Mouse (Mus musculus) gastrocnemius, postnatal 4 days (tissue): ENCODE data around the gene C2cd2l. TPM values are rescaled to one million over a fixed set of nuclear protein-coding genes. Genes with fewer than 3 reads are reported as not detected.

Source experiments
- DNase-seq, 2 experiments: peaks; one replicate each; pipeline ENCODE4 v3.0.0; 2021 to 2022; ENCODE audit warnings: low spot score in 2 of 2, mixed read lengths in 2 of 2
- microRNA-seq: library from miRNA; unstranded; fragments of <30 nt; microRNA quantifications from one replicate; pipeline ENCODE4 v1.2.0, GENCODE M21; 2021
- total RNA-seq, 2 experiments: library from RNA; stranded (reverse); gene quantifications; 2 replicates each; pipeline ENCODE4 v1.2.3; 2021

C2cd2l gene
- total RNA-seq, 2 experiments from 2014 or later: 10.5 to 12.8 TPM

DNA sequence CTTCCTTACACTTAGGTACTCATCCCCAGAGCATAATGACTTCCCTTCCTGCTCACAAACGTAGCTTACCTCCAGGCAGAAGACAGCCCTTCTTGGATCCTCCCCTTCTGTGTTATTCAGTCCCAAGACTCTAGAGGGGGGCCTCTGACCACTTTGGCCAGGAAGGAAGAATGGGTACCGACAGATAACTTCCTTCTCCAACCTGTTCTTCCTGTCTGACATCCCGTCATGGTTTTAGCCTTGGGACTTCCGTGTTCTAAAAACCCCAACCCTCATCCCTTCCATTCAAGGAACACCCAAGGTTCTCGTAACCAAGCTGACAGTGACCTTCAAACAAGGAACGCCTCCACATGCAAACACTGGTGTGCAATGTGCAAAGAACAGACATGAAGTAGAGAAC is 51.7 kb downstream of the C2cd2l start, which contains the start of gene Nlrx1:
Gene Nlrx1 (minus strand): TSS at position 168 of the 400 bp plus-strand sequence.
- no peak for DNase-seq

DNA sequence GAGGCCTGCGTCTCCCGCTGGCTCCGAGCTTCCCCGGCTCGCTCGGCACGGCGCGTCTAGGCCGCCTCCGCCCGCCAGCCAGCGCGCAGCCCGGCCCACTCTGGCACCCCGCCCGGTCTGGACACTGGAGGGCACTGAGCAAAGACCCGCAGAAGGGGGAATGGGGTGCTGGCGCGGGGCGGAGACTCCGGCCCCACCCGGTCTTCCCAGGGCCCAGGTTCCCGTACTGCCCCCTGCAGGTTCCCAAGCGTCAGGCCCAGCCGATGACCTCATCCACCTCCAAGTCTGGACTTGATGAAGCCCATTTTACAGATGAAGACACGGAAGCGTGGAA is 52.1 kb downstream of the C2cd2l start:
- peak; percentile 92 to 93 for DNase-seq

DNA sequence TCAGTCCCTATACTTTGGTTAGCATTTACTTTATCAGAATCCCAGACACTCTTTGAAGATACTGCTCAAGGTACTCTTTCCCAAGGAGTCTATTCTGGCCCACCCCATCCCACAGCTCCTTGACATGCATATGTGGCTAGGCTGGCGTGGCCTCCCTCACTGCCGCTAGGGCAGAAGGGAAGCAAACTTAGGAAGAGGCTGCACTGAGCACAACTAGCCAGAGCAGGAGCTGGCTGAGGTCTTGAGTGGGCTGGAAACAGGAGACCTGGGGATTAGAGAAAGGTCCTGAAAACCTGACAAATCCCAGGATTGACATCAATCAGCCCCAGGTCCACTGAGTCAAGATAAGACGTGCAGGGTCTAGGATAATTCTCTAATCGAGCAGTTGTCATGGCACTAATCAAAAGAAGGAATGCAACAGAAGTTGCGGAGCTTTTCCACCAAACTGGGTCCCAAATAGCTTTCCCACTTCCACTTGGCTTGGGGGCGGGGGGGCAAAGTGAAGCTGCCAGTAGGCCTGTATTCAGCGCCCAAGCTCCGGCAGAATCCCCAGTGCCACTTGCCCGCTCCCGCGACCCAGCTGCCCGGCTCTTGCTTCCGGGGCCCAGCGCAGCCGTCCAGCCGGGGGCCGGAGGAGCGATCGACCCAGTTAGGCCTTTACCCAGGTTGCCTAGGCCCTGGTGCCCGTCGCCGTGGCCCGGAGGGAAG is 52.6 kb downstream of the C2cd2l start:
- peak in 1 of 2 experiments; percentile 51 for DNase-seq

DNA sequence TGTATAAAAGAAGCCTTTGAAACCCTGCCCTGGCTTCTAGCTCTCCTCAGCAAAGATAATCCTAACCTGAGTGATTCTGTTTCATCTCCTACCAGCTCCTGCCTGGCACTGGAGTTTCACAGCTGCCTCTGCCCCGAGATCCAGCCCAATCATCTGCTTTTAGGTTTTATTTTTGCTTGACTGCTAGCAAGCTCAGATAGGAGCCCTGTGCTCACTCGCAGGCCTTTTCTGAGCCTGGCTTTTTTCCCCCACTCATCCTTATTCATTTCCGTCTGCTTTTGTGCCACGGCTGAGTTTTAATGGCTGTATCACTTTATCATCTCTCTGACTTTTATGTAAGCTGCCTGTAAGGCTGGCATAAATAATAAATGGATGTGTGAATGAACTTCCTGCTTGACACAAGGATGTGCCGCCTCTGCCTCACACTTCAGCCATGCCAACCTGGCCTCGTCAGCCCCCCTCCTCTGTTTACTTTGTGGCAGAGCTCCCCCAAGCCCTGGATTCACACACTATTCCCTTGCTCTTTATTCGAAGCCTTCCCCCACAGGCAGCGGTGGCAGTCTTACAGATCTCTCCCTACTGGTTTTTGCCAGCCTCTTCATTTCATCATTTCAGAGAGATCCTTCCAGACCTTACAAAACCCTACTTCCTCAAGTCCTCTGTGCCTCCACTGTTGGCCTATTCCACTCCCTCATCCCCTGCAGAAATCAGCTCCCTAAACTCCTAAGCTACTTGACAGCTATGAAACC is 53.4 kb downstream of the C2cd2l start:
- no peak for DNase-seq

DNA sequence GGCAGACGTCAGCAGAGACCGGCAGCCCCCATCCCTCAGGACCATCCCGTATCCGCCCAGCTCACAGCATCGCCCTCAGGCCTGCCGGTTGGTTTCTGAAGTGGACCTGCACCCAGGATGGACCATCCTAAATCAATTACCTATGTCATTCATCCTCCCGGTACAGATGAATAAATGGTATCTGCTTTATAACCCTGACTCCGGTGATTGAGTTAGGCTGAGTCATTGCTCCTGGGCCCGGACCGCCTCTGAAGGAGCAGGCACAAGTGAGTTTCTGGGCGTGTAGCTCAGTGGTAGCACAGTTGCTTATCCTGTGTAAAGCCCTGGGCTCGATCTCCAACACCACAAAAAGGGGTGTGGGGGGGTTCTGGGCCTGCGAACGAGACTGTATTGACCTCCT is 58.7 kb downstream of the C2cd2l start:
- DNase-seq: no peak

Small RNA genes lying within 50 kb of the gene (microRNA-seq; reads per million reads assigned to microRNA genes)
- gene Gm44335: not detected

Other genes with a start within 250 kb of the C2cd2l start
- gene Mfrp, start 218.6 kb downstream of the C2cd2l start, total RNA-seq: not detected
- 10 to 100 TPM; 12.9 to 15.0 TPM for gene C1qtnf5, start 213.0 kb downstream of the C2cd2l start, total RNA-seq
- gene Gm49380, start 206.8 kb downstream of the C2cd2l start, total RNA-seq: under 1 TPM in 1 of 2 experiments, not detected in 1; 0.10 TPM
- 10 to 100 TPM; 22.0 to 22.9 TPM for gene Rnf26, start 206.8 kb downstream of the C2cd2l start, total RNA-seq
- 100 to 1,000 TPM; 156 to 169 TPM for gene Mcam, start 185.8 kb downstream of the C2cd2l start, total RNA-seq
- 10 to 100 TPM; 25.4 to 28.7 TPM for gene Cbl, start 86.2 kb downstream of the C2cd2l start, total RNA-seq
- not detected for gene Ccdc153, start 79.6 kb downstream of the C2cd2l start, total RNA-seq
- gene Pdzd3, start 68.8 kb downstream of the C2cd2l start, total RNA-seq: under 1 TPM; 0.37 to 0.39 TPM
- 10 to 100 TPM; 22.7 to 23.0 TPM for gene Nlrx1, start 51.7 kb downstream of the C2cd2l start, total RNA-seq
- 1 to 10 TPM; 1.5 TPM for gene Abcg4, start 31.7 kb downstream of the C2cd2l start, total RNA-seq
- 10 to 100 TPM; 11.2 to 13.7 TPM for gene Hinfp, start 14.6 kb downstream of the C2cd2l start, total RNA-seq
- 10 to 100 TPM; 18.4 to 18.8 TPM for gene Dpagt1, start 5.7 kb upstream of the C2cd2l start, total RNA-seq
- 10 to 100 TPM; 80.5 to 93.0 TPM for gene H2afx, start 14.4 kb upstream of the C2cd2l start, total RNA-seq
- gene Hmbs, start 23.9 kb upstream of the C2cd2l start, total RNA-seq: 10 to 100 TPM; 33.7 to 34.0 TPM
- gene Vps11, start 41.4 kb upstream of the C2cd2l start, total RNA-seq: 10 to 100 TPM; 25.4 to 27.9 TPM
- gene Hyou1, start 59.2 kb upstream of the C2cd2l start, total RNA-seq: 10 to 100 TPM; 49.2 to 51.3 TPM
- gene Slc37a4, start 76.6 kb upstream of the C2cd2l start, total RNA-seq: 10 to 100 TPM; 58.2 to 68.3 TPM
- 1,000 to 10,000 TPM; 1,491 to 1,513 TPM for gene Rps25, start 86.9 kb upstream of the C2cd2l start, total RNA-seq
- 10 to 100 TPM; 43.2 to 43.5 TPM for gene Trappc4, start 87.3 kb upstream of the C2cd2l start, total RNA-seq
- 10 to 100 TPM in 1 of 2 experiments, 1 to 10 TPM in 1; 10.0 to 17.3 TPM for gene Ccdc84, start 98.3 kb upstream of the C2cd2l start, total RNA-seq
- not detected for gene Foxr1, start 120.9 kb upstream of the C2cd2l start, total RNA-seq
- gene Upk2, start 134.7 kb upstream of the C2cd2l start, total RNA-seq: under 1 TPM; 0.69 to 0.91 TPM
- gene Bcl9l, start 162.5 kb upstream of the C2cd2l start, total RNA-seq: 100 to 1,000 TPM; 126 to 131 TPM
- under 1 TPM; 0.10 TPM for gene Cxcr5, start 241.6 kb upstream of the C2cd2l start, total RNA-seq